Mouse (Mus musculus) heart, embryonic 14.5 days (tissue): ENCODE measurements around the gene Clcf1. TPM values are rescaled to one million over a fixed set of nuclear protein-coding genes. Genes with fewer than 3 reads are reported as not detected.
A peak's percentile ranks its signal among the peaks of the same experiment; 100 is the strongest.

Experiments used
- ATAC-seq: fragments of 200-750 bp; cut with Nextera tagmentation; 2 replicates; pipeline ENCODE4 v1.8.0; 2017; ENCODE audit warnings: low read depth, moderate TSS enrichment; ENCODE audit not compliant: insufficient number of reproducible peaks, insufficient read depth, low FRiP score
- H3K27ac ChIP-seq, 2 experiments: fragments of 200-500 bp in 1 of 2; fragments of 300-500 bp in 1 of 2; sonication (generic) in 1 of 2; replicated peaks in 1 of 2; 2 replicates each; pipeline ENCODE4 v1.5.1; 2012 to 2014; ENCODE audit warnings: low read depth in 2 of 2, low read length in 2 of 2, control low read depth in 1 of 2, mild to moderate bottlenecking in 1 of 2, mixed read lengths in 1 of 2; ENCODE audit not compliant: control insufficient read depth in 1 of 2, insufficient read depth in 1 of 2
- H3K27me3 ChIP-seq: fragments of 300-500 bp; sonication (generic); 2 replicates; pipeline ENCODE4 v1.6.1; 2014; ENCODE audit warnings: mild to moderate bottlenecking, low read length, control low read depth; ENCODE audit not compliant: control insufficient read depth, insufficient read depth
- H3K36me3 ChIP-seq: fragments of 300-500 bp; sonication (generic); 2 replicates; pipeline ENCODE4 v1.6.1; 2014; ENCODE audit warnings: mild to moderate bottlenecking, control low read depth, low read length, mixed read lengths; ENCODE audit not compliant: control insufficient read depth, insufficient read depth
- H3K4me1 ChIP-seq, 2 experiments: fragments of 200-500 bp in 1 of 2; fragments of 300-500 bp in 1 of 2; sonication (generic) in 1 of 2; 2 replicates each; pipeline ENCODE4 v1.6.1; 2012 to 2014; ENCODE audit warnings: low read length in 2 of 2, control low read depth in 1 of 2, mixed read lengths in 1 of 2; ENCODE audit not compliant: control insufficient read depth in 2 of 2, insufficient read depth in 2 of 2
- H3K4me2 ChIP-seq: fragments of 300-500 bp; sonication (generic); 2 replicates; pipeline ENCODE4 v1.6.1; 2014; ENCODE audit warnings: mild to moderate bottlenecking, low read length
- H3K4me3 ChIP-seq, 2 experiments: fragments of 200-500 bp in 1 of 2; fragments of 300-500 bp in 1 of 2; sonication (generic) in 1 of 2; 2 replicates each; pipeline ENCODE4 v1.5.1; 2012 to 2014; ENCODE audit warnings: low read length in 2 of 2, mild to moderate bottlenecking in 2 of 2, control low read depth in 1 of 2, low read depth in 1 of 2, moderate library complexity in 1 of 2; ENCODE audit not compliant: control insufficient read depth in 1 of 2, insufficient read depth in 1 of 2
- H3K9ac ChIP-seq: fragments of 300-500 bp; sonication (generic); 2 replicates; pipeline ENCODE4 v1.6.1; 2014; ENCODE audit warnings: mild to moderate bottlenecking, low read length
- H3K9me3 ChIP-seq: fragments of 300-500 bp; sonication (generic); 2 replicates; pipeline ENCODE4 v1.6.1; 2016; ENCODE audit warnings: low read length, control low read depth; ENCODE audit not compliant: control insufficient read depth
- WGBS: fragments of 180-500 bp; shearing (Covaris S2); extraction: QIAGEN DNeasy Blood & Tissue Kit; methylation state at CpG from one replicate; pipeline ENCODE4 v1.1.7; 2014; 5-methylcytosine and 5-hydroxymethylcytosine counted together
- polyA plus RNA-seq: library from polyadenylated mRNA; unstranded; fragments of >200 nt; fragmentation: Nextera tagmentation; extraction: Ambion mirVana; gene quantifications from 2 replicates; pipeline ENCODE4 v1.2.1, GENCODE M21; 2014

Gene Clcf1
- 0.78 and 1.2 TPM in 2 replicates for polyA plus RNA-seq

DNA sequence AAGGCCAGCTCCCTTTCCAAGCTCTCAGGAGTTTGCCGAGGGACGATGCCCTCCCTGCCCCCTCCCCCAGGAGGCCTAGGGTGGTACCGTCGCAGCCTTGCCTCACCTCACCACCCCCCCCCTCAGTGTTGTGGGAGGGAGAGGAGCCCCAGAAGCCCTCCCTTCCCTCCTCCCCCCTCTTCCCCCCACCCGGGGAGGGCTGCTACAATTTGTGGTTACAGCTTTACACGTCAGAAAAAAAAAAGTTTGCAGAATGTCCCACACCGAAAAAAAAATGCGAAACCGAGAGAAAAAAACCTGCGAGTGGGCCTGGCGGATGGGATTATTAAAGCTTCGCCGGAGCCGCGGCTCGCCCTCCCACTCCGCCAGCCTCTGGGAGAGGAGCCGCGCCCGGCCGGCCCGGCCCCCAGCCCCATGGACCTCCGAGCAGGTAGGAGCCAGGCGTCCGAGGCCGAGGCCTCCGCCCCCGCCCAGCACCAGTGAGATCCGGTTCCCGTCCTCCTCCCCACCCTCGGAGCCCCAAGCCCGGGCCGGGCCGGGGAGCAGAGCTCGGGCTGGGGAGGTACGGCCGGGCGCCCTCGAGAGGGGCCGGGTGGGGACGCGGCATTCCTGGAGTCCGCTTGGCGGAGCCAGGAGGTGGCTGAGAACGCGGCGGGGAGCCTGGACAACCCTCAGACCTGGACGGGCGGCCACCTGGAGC is at the start of gene Clcf1, which contains the start of gene AC109138.7:
Clcf1 (plus strand) TSS at position 168 of the 700 bp plus-strand sequence.
AC109138.7 (plus strand) TSS at position 287 of the 700 bp plus-strand sequence.
- WGBS = under 1% methylated on average over 47 of the region's 49 CpGs
- ATAC-seq = peak; percentile 33
- peak within 1 kb of the TSS; percentile 100 for H3K4me2 ChIP-seq
- no peaks in the 10 kb centered on the region for H3K36me3 ChIP-seq
- peak within 1 kb of the TSS in 1 of 2 experiments; percentile 44; a peak in 2 of 4 replicates for H3K27ac ChIP-seq
- peak within 1 kb of the TSS; percentile 80 for H3K9ac ChIP-seq
- H3K9me3 ChIP-seq = no peaks in the 10 kb centered on the region
- peak within 1 kb of the TSS; percentile 67 to 72 for H3K4me3 ChIP-seq
- peaks cover 63% of the 10 kb centered on the region for H3K27me3 ChIP-seq
- peaks cover 15 to 34% of the 10 kb centered on the region in 2 experiments for H3K4me1 ChIP-seq

DNA sequence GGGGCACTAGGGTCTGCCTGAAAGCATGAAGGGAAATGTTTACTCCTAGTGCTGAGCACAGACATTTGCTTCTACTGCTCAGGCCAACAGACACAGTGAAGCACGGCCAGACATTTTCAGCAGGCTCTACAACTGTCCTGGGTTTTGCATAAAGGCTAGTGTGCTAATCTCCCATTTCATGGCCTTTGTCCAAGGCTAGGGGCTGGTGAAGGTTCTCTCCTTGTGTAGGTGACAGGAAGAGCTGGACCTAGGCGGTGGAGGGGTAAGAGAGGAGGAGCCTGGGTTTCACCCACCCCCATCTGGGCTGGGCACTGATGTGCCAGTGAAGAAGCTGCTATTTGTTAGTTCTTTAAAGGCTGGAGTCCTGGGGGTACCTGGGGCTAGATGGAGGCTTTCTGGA is 49.3 kb upstream of the Clcf1 start:
- WGBS = 75% methylated on average over 2 of the region's 2 CpGs
- Histone ChIP-seq H3K4me3 (no peak overlapping the region), H3K27me3 (no peaks in the 10 kb centered on the region), H3K9ac (no peak overlapping the region), H3K4me1 (peaks cover 15 to 22% of the 10 kb centered on the region in 2 experiments; a peak in 3 of 4 replicates), H3K9me3 (no peaks in the 10 kb centered on the region), H3K4me2 (no peak overlapping the region), H3K27ac (no peak overlapping the region), H3K36me3 (peaks cover 21% of the 10 kb centered on the region)
- ATAC-seq = no peak

DNA sequence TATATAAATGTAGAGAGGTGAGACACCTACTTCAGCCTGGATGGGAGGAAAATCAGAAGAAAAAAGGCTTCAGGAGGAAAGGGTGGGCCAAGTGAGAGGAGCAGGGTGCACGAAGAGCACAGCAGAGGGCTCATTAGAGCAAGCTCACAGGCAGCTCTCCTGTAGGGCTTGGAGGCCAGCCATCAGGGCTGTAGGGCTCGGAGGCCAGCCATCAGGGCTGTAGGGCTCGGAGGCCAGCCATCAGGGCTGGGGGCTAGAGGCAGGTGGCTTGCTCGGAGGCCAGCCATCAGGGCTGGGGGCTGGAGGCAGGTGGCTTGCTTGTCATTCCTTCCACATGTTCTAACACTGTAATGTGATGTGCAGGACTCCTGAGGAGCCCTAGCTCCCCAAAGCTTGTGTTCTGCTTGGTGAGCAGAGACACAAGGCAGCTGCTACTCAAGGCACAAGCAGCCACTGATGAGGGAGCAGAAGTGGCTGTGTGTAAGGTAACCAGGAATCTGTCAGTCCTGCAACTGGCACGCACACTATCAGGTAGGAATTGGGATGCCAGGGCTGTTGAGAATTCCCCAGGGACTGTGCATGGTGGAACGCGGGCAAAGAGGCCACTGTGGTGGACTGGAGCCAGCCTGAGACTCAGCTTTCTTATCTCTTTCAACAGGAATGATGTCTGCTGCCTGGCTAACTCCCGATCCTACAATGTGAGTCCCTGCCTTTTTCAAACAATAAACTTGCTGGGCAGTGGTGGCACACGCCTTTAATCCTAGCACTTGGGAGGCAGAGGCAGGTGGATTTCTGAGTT is 47.2 kb upstream of the Clcf1 start:
- Histone ChIP-seq H3K4me2 (no peak overlapping the region), H3K36me3 (peaks cover 2% of the 10 kb centered on the region), H3K27ac (peak overlapping the region; percentile 64 to 83), H3K9me3 (no peaks in the 10 kb centered on the region), H3K27me3 (no peaks in the 10 kb centered on the region), H3K9ac (peak overlapping the region; percentile 55), H3K4me3 (no peak overlapping the region), H3K4me1 (peaks cover 29 to 43% of the 10 kb centered on the region in 2 experiments)
- ATAC-seq = no peak
- WGBS = 28% methylated on average over 9 of the region's 9 CpGs

DNA sequence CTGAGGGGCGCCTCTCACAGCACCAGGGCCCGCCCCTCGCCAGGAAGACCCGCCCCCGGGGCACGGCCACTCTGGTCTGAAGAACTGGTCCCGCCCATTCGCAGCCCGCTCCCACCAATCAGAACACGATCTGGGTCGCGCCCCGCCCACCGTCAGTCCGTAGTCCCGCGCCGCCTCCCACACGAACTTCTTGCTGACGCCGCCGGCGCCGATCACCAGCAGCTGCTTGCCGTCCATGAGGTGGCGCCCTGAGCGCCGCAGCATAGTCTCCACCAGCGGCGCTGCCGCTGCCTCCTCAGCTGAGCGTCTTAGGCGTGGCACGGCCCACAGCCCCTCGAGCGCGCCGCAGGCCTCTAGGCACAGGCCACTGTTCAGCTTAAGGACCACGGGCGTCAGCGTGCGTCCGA is 44.7 kb upstream of the Clcf1 start:
- Histone ChIP-seq H3K36me3 (no peaks in the 10 kb centered on the region), H3K4me3 (peak overlapping the region; percentile 46), H3K27me3 (no peaks in the 10 kb centered on the region), H3K27ac (peak overlapping the region; percentile 74 to 92), H3K9ac (peak overlapping the region; percentile 86), H3K4me2 (peak overlapping the region; percentile 91), H3K4me1 (peaks cover 29 to 50% of the 10 kb centered on the region in 2 experiments), H3K9me3 (no peaks in the 10 kb centered on the region)
- under 1% methylated on average over 43 of the region's 43 CpGs for WGBS
- ATAC-seq = peak; percentile 89

DNA sequence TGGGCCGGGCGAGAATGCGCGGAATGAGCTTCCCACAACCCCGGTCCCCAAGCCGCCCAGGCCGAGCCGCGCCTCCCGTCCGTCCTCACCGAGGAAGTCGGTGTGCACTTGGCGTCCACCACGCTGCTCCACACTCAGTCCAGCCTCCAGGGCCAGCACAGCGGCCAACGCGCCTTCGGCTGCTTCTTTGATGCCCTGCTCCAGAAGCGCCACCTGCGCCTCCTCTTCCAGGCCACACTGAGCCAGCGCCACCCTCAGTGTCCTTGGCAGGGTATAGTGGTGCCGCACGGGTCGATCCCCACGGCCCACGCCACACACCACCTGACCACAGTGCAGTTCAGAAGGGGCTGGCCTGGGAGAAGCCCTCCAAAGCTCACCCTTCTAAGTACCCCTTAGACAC is 44.2 kb upstream of the Clcf1 start:
- H3K36me3 ChIP-seq = no peaks in the 10 kb centered on the region
- peak overlapping the region; percentile 74 to 92 for H3K27ac ChIP-seq
- H3K9ac ChIP-seq = peak overlapping the region; percentile 86
- peaks cover 29 to 50% of the 10 kb centered on the region in 2 experiments for H3K4me1 ChIP-seq
- H3K27me3 ChIP-seq = no peaks in the 10 kb centered on the region
- H3K9me3 ChIP-seq = no peaks in the 10 kb centered on the region
- peak overlapping the region; percentile 46 for H3K4me3 ChIP-seq
- peak; percentile 3; the same call in 1 of the 2 replicates for ATAC-seq
- peak overlapping the region; percentile 91 for H3K4me2 ChIP-seq
- WGBS = 7% methylated on average over 27 of the region's 27 CpGs

DNA sequence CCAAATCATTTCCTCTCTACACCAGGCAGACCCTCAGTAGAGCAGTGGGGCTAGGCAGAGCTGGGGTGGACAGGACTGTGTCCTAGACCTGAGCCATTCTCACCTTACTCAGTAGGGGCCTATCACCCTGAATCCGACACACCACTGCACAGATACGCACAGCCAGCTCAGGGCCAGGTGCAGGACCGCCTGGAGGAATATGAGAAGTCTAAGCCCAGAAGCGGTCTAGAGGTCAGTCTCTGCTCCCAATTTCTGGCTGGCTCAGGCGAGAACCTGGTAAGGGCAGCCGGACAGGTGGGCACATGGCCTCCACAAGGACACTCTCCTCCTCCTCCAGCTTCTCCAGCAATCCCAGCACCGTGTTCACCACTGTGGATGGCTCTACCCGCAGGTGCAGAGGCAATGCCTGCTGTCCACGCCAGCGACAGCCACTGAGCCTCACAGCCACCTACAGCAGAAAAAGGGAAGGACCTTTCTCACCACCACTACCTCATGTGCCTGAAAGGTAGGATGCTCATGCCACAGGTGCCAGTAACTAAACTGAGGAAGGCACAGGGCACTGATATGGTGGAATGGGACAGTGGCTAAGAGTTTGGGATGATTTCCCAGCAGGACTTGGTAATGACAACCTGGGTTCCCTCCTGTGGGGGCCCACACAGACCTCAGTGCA is 43.2 kb upstream of the Clcf1 start:
- no peak overlapping the region for H3K4me3 ChIP-seq
- H3K36me3 ChIP-seq = no peaks in the 10 kb centered on the region
- WGBS = 94% methylated on average over 10 of the region's 10 CpGs
- peak overlapping the region; percentile 26; the same call in 1 of the 2 replicates for H3K4me2 ChIP-seq
- H3K9ac ChIP-seq = peak overlapping the region; percentile 47
- peak overlapping the region; percentile 57 to 92; a peak in 3 of 4 replicates for H3K27ac ChIP-seq
- no peaks in the 10 kb centered on the region for H3K9me3 ChIP-seq
- peaks cover 38 to 60% of the 10 kb centered on the region in 2 experiments for H3K4me1 ChIP-seq
- no peak for ATAC-seq
- no peaks in the 10 kb centered on the region for H3K27me3 ChIP-seq
